Mouse (Mus musculus) heart, embryonic 11.5 days (tissue): Measurements from ENCODE around the gene Irf3. TPM values are rescaled to one million over a fixed set of nuclear protein-coding genes. Genes with fewer than 3 reads are reported as not detected.

ENCODE experiments used
- ATAC-seq: fragments of 200-750 bp; cut with Nextera tagmentation; replicated peaks from 2 replicates; pipeline ENCODE4 v1.8.0; 2017; ENCODE audit warnings: moderate library complexity; ENCODE audit not compliant: insufficient number of reproducible peaks, low FRiP score, low TSS enrichment
- H3K27ac ChIP-seq: fragments of 300-500 bp; sonication (generic); 2 replicates; pipeline ENCODE4 v1.5.1; 2014; ENCODE audit warnings: mild to moderate bottlenecking, low read depth, low read length
- H3K27me3 ChIP-seq: fragments of 300-500 bp; sonication (generic); 2 replicates; pipeline ENCODE4 v1.6.1; 2014; ENCODE audit warnings: mild to moderate bottlenecking, low read length, mixed read lengths; ENCODE audit not compliant: control insufficient read depth, insufficient read depth
- H3K36me3 ChIP-seq: fragments of 300-500 bp; sonication (generic); 2 replicates; pipeline ENCODE4 v1.6.1; 2014; ENCODE audit warnings: mild to moderate bottlenecking, low read length, moderate library complexity, mixed read lengths; ENCODE audit not compliant: control insufficient read depth, insufficient read depth
- H3K4me1 ChIP-seq: fragments of 300-500 bp; sonication (generic); 2 replicates; pipeline ENCODE4 v1.6.1; 2014; ENCODE audit warnings: low read length; ENCODE audit not compliant: control insufficient read depth, insufficient read depth
- H3K4me2 ChIP-seq: fragments of 300-500 bp; sonication (generic); 2 replicates; pipeline ENCODE4 v1.6.1; 2014; ENCODE audit warnings: mild to moderate bottlenecking, moderate library complexity
- H3K4me3 ChIP-seq: fragments of 300-500 bp; sonication (generic); 2 replicates; pipeline ENCODE4 v1.5.1; 2014; ENCODE audit warnings: low read depth, low read length
- H3K9ac ChIP-seq: fragments of 300-500 bp; sonication (generic); 2 replicates; pipeline ENCODE4 v1.6.1; 2014; ENCODE audit warnings: mild to moderate bottlenecking, low read depth, low read length, moderate library complexity
- H3K9me3 ChIP-seq: fragments of 300-500 bp; sonication (generic); replicated peaks from 2 replicates; pipeline ENCODE4 v1.6.1; 2016; ENCODE audit warnings: low read length; ENCODE audit not compliant: control insufficient read depth
- WGBS: fragments of 180-500 bp; shearing (Covaris S2); extraction: QIAGEN DNeasy Blood & Tissue Kit; methylation state at CpG from one replicate; pipeline ENCODE4 v1.1.7; 2014; ENCODE audit not compliant: insufficient replicate concordance; 5-methylcytosine and 5-hydroxymethylcytosine counted together
- polyA plus RNA-seq: library from polyadenylated mRNA; unstranded; fragments of >200 nt; fragmentation: Nextera tagmentation; extraction: Ambion mirVana; gene quantifications from 2 replicates; pipeline ENCODE4 v1.2.1, GENCODE M21; 2014

Gene Irf3
- polyA plus RNA-seq, 1 experiment from 2014 or later, result 61.4 TPM

DNA sequence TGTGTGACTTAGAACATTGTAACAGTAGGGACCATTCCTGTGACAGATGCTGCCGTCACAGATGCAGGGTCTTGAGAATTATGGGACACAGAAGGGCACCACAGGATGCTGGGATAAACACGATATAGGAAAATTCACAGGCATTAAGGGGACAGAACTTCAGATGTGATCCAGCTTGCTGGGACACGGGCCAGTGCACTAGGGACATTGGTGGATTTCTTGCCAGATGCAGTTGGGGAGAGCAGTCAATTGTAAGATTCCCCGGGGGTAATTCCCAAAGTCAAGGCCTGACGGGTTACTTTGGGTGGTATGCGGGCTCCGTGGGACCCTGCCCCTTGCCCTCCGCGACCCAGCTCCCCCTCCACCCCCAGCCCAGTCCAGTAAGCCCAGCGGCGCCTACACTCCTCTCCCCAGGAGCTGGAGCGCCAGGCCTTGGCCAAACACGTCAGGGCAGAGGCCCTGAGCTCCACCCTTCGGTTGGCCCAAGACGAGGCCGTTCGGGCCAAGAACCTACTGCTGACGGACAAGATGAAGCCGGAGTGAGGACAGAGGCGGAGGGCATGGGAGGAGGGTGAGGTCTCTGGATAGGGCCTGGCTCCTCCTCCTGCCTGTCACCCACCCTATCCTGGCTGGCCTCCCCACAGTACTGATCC, 40.1 kb upstream of the Irf3 start:
- H3K4me1 ChIP-seq, result 0 out of 2 replicates have a peak, but pooled peaks cover under 1% of the 10 kb centered on the region

DNA sequence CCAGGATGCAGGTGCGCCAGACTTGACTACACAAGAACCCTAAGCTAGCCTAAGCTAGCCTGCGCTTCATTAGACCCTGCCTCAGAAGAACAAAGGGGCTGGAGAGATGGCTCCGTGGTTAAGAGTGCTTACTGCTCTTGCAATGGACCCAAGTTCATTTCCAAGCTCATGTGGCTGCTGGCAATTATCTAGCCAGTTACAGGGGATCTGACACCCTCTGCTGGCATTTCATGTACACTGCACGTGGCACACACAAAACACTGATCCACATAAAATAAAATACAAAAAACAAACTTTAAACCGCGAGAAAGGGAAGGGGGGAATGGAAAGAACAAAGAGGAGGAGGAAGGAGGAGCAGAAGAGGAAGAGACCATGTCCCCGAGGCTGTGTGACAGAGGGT, 39.2 kb upstream of the Irf3 start:
- Histone ChIP-seq H3K4me2 (no peak overlapping the region), H3K27ac (no peak overlapping the region), H3K36me3 (peaks cover 7% of the 10 kb centered on the region; the same call in 1 of the 2 replicates), H3K9ac (no peak overlapping the region), H3K4me1 (no peaks in the 10 kb centered on the region), H3K4me3 (no peak overlapping the region), H3K27me3 (no peaks in the 10 kb centered on the region), H3K9me3 (no peaks in the 10 kb centered on the region)
- ATAC-seq, result no peak
- WGBS, result 47% methylated on average over 7 of the region's 7 CpGs

More for the DNA sequence above, 40.1 kb upstream of the Irf3 start:
- H3K4me2 ChIP-seq, result no peak overlapping the region
- H3K36me3 ChIP-seq, result peaks cover 7% of the 10 kb centered on the region; the same call in 1 of the 2 replicates
- no peak overlapping the region for H3K4me3 ChIP-seq
- H3K9me3 ChIP-seq, result no peaks in the 10 kb centered on the region
- no peak overlapping the region for H3K27ac ChIP-seq
- H3K9ac ChIP-seq, result no peak overlapping the region
- 67% methylated on average over 20 of the region's 20 CpGs for WGBS
- no peak for ATAC-seq
- no peaks in the 10 kb centered on the region for H3K27me3 ChIP-seq

DNA sequence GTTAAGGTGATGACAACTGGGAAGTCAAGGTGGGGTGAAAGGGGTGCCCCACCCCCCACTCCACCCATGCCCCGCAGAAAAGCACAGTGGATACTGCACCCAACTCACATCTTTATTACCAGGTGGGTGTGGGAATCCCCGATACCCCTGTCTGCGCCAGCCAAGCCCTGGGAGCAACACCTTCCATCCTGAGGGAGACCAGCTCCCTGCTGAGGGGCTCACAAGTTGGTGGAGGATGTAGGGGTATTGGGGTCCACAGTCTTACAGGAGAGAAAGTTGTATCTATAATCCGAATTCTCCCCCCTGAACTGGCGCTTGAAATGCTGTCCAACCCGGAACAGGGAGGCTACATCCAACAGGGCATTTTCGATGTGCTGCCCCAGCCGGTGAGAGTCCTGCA, 38.2 kb upstream of the Irf3 start:
- no peaks in the 10 kb centered on the region for H3K9me3 ChIP-seq
- ATAC-seq, result no peak

DNA sequence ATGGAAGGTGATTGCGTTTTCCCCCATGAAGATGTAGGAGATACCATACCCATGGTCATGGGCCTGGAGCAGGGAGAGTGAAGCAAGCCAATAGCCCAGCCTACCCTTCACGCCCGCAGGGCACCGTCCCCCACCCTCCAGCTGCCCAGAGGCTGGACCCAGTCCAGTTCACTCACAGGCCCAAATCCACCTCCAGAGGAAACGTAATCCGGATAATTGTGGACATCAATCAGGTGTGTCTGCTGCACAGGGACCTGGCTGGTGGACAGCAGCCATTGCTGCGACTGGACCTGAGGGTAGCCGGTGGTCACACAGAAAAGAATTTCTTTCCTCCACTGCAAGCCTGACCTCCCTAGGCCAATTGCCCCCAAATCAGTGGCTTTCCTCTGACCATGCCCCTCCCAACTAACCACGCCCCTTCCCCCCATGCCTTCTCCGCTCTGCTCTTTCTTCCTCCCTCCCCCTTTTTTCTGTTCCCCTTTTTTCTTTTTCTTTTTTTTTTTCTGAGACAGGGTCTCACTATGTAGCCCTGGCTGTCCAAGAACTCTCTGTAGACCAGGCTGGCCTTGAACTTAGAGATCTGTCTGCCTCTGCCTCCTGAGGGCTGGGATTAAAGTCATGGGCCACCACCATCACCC, 37.5 kb upstream of the Irf3 start:
- Histone ChIP-seq H3K27me3 (no peaks in the 10 kb centered on the region), H3K36me3 (peaks cover 7% of the 10 kb centered on the region; the same call in 1 of the 2 replicates), H3K4me1 (no peaks in the 10 kb centered on the region), H3K4me3 (no peak overlapping the region), H3K9me3 (no peaks in the 10 kb centered on the region), H3K9ac (no peak overlapping the region), H3K4me2 (no peak overlapping the region), H3K27ac (no peak overlapping the region)
- WGBS, result 87% methylated on average over 10 of the region's 10 CpGs
- ATAC-seq, result no peak

More for the DNA sequence above, 38.2 kb upstream of the Irf3 start:
- Histone ChIP-seq H3K9ac (no peak overlapping the region), H3K36me3 (peaks cover 7% of the 10 kb centered on the region; the same call in 1 of the 2 replicates), H3K4me2 (no peak overlapping the region), H3K4me3 (no peak overlapping the region), H3K27me3 (no peaks in the 10 kb centered on the region), H3K4me1 (no peaks in the 10 kb centered on the region), H3K27ac (no peak overlapping the region)
- WGBS, result 69% methylated on average over 7 of the region's 8 CpGs

- no peaks in the 10 kb centered on the region for H3K4me1 ChIP-seq
- H3K4me3 ChIP-seq, result no peak overlapping the region
- H3K9ac ChIP-seq, result no peak overlapping the region
- 84% methylated on average over 13 of the region's 13 CpGs for WGBS
- no peak for ATAC-seq
- peaks cover 7% of the 10 kb centered on the region; the same call in 1 of the 2 replicates for H3K36me3 ChIP-seq
- no peaks in the 10 kb centered on the region for H3K27me3 ChIP-seq
- H3K27ac ChIP-seq, result no peak overlapping the region
- H3K9me3 ChIP-seq, result no peaks in the 10 kb centered on the region
- no peak overlapping the region for H3K4me2 ChIP-seq
These were observed 36.9 kb upstream of the Irf3 start for GRCm38 (mm10) chr7:44960512-44960910.

DNA sequence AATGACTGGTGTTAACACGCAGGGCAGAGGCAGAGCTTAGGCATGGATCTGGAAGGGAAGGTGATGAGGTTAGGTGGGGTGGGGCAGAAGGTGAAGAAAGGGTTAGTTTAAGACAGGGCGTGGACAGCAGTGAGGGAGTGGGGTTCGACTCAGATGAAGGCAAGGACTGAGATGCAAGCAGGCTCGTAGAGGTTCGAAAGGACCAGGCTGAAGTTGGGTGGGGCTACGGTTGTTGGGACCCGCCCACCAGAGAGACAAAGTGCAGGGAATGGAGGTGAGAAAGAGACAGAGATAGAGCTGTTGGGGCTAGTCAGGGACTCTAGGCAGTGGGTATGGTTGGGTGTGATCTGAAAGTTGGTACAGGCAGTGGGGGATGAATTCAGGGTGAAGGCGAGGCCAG, 35.1 kb upstream of the Irf3 start:
- no peaks in the 10 kb centered on the region for H3K4me1 ChIP-seq
- no peak overlapping the region for H3K4me3 ChIP-seq
- H3K9ac ChIP-seq, result no peak overlapping the region
- no peak overlapping the region for H3K4me2 ChIP-seq
- 73% methylated on average over 8 of the region's 8 CpGs for WGBS
- no peaks in the 10 kb centered on the region for H3K9me3 ChIP-seq
- H3K36me3 ChIP-seq, result peaks cover 7% of the 10 kb centered on the region
- no peak for ATAC-seq
- H3K27me3 ChIP-seq, result no peaks in the 10 kb centered on the region
- H3K27ac ChIP-seq, result no peak overlapping the region

- Histone ChIP-seq H3K27me3 (no peaks in the 10 kb centered on the region), H3K9ac (no peak overlapping the region), H3K4me2 (no peak overlapping the region), H3K4me3 (no peak overlapping the region), H3K27ac (no peak overlapping the region), H3K9me3 (no peaks in the 10 kb centered on the region), H3K4me1 (no peaks in the 10 kb centered on the region), H3K36me3 (peaks cover 7% of the 10 kb centered on the region)
- ATAC-seq, result no peak
- WGBS, result 88% methylated on average over 5 of the region's 5 CpGs
These were observed 34.6 kb upstream of the Irf3 start for GRCm38 (mm10) chr7:44962831-44963230.

DNA sequence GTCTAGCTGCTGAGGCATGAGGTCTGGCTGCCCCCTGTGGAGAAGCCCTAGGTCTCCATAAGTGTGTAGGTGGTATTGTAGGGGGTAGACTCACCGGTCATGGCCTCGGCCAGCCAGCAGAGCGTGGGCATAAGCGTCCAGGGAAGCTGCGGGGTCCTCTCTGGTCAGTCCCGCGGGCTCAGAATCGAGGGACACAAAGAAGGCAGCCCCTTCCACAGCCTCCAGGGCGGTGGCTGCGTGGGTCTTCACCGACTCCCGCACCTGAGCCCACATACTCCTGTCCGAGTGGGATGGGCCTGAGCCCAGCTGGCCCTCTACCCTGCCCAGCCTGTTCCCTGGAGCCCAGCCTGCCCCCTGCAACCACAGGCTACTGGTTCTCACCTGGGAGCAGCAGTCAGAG, 32.5 kb upstream of the Irf3 start:
- H3K9me3 ChIP-seq, result no peaks in the 10 kb centered on the region
- H3K4me1 ChIP-seq, result no peaks in the 10 kb centered on the region
- WGBS, result 89% methylated on average over 13 of the region's 13 CpGs
- H3K9ac ChIP-seq, result no peak overlapping the region
- H3K4me2 ChIP-seq, result no peak overlapping the region
- ATAC-seq, result no peak
- no peak overlapping the region for H3K27ac ChIP-seq
- peaks cover 7% of the 10 kb centered on the region for H3K36me3 ChIP-seq
- no peak overlapping the region for H3K4me3 ChIP-seq
- no peaks in the 10 kb centered on the region for H3K27me3 ChIP-seq

DNA sequence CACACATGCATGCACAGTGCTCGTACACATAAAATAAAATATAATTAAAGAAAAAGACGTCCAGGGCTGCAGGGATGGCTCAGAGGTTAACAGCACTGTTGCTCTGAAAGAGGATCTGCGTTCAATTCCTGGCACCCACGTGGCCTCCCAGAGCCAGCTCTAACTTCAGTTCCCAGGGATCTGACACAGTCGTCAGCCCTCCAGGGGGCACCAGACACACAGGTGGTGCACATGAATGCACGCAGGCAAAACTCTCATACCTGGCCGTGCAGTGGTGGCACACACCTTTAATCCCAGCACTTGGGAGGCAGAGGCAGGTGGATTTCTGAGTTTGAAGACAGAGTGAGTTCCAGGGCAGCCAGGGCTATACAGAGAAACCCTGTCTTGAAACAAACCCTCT, 31.5 kb upstream of the Irf3 start:
- 72% methylated on average over 7 of the region's 7 CpGs for WGBS
- Histone ChIP-seq H3K36me3 (peaks cover 7% of the 10 kb centered on the region), H3K27ac (no peak overlapping the region), H3K4me2 (no peak overlapping the region), H3K9ac (no peak overlapping the region), H3K9me3 (no peaks in the 10 kb centered on the region), H3K4me3 (no peak overlapping the region), H3K4me1 (peaks cover 2% of the 10 kb centered on the region; the same call in 1 of the 2 replicates), H3K27me3 (no peaks in the 10 kb centered on the region)
- no peak for ATAC-seq
